Mouse (Mus musculus): Measurements from ENCODE around the gene Pip5k1b. TPM values are rescaled to one million over a fixed set of nuclear protein-coding genes. Genes with fewer than 3 reads are reported as not detected.

Pip5k1b gene
- polyA plus RNA-seq, 1 experiment = 10.4 TPM

GRCm38 (mm10) chr19:24471538-24471937 lies 84.1 kb downstream of the Pip5k1b start:
- H3K4me1 ChIP-seq (ENCODE audit: control insufficient read depth, insufficient read depth, low read length) = no peaks in the 10 kb centered on the region; the same call in none of the 2 replicates
- WGBS = 62% methylated on average over 6 of the region's 6 CpGs
- no peak overlapping the region for H3K4me3 ChIP-seq (replicated peaks; ENCODE audit: control insufficient read depth, low read depth, low read length)
- TF ChIP-seq POLR2A (IDR thresholded peaks at IDR 0.05; ENCODE audit: borderline replicate concordance, control insufficient read depth, low read depth, low read length) (no peak), CTCF (IDR thresholded peaks at IDR 0.05; ENCODE audit: control insufficient read depth, insufficient read depth, low read length) (no peak)
- 0 out of 2 replicates have a peak overlapping the region, but pooled peaks have one; percentile 24 for H3K27ac ChIP-seq (ENCODE audit: control insufficient read depth, insufficient read depth, low read depth, low read length, poor library complexity)

DNA sequence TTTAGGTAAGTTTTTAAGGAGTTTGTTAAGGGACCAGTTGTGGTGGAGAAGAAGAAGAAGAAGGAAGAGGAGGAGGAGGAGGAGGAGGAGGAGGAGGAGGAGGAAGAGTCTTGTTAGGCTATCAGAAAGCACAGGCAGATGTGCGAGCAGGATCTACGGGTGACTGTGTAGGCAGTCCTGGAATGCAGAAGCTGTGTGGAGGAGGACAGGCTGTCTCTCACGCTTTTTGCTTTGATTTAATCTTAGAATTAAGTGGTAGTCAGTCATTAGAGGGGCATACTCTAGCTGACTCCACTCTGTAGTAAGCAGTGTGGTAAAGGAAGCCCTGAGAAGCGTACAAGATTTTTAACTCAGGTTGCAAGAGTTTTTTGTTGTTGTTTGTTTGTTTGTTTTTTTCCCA lies 86.5 kb downstream of the Pip5k1b start:
- TF ChIP-seq POLR2A (IDR thresholded peaks at IDR 0.05; ENCODE audit: borderline replicate concordance, control insufficient read depth, low read depth, low read length) = no peak
- no peak for TF ChIP-seq CTCF (IDR thresholded peaks at IDR 0.05; ENCODE audit: control insufficient read depth, insufficient read depth, low read length)
- Histone ChIP-seq H3K4me1 (ENCODE audit: control insufficient read depth, insufficient read depth, low read length) (no peaks in the 10 kb centered on the region; the same call in none of the 2 replicates), H3K27ac (ENCODE audit: control insufficient read depth, insufficient read depth, low read depth, low read length, poor library complexity) (no peak overlapping the region), H3K4me3 (replicated peaks; ENCODE audit: control insufficient read depth, low read depth, low read length) (no peak overlapping the region)
- WGBS = 71% methylated on average over 4 of the region's 4 CpGs

DNA sequence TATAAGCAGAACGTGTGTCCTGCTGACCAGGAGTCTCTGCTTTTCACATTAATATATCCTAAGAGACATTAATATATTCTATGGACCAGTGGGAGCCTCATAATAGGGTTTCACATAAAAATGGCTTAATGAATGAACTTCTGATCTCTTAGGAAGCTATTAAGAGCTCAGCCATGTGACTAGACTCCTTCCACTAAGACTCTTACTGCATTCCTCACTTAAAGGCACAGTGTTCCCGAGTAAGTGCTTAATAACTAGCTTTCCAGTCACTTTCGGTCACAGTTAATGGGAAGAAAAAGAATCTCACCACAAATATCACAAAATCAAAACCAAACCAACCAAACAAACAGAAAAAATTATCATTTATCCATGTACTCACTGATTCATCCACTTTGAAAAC lies 87.1 kb downstream of the Pip5k1b start:
- H3K4me3 ChIP-seq (replicated peaks; ENCODE audit: control insufficient read depth, low read depth, low read length) = no peak overlapping the region
- H3K27ac ChIP-seq (ENCODE audit: control insufficient read depth, insufficient read depth, low read depth, low read length, poor library complexity) = no peak overlapping the region
- no peak for TF ChIP-seq CTCF (IDR thresholded peaks at IDR 0.05; ENCODE audit: control insufficient read depth, insufficient read depth, low read length)
- TF ChIP-seq POLR2A (IDR thresholded peaks at IDR 0.05; ENCODE audit: borderline replicate concordance, control insufficient read depth, low read depth, low read length) = no peak
- 87% methylated on average over 3 of the region's 3 CpGs for WGBS
- H3K4me1 ChIP-seq (ENCODE audit: control insufficient read depth, insufficient read depth, low read length) = no peaks in the 10 kb centered on the region; the same call in none of the 2 replicates

- TF ChIP-seq CTCF (IDR thresholded peaks at IDR 0.05; ENCODE audit: control insufficient read depth, insufficient read depth, low read length) (no peak), POLR2A (IDR thresholded peaks at IDR 0.05; ENCODE audit: borderline replicate concordance, control insufficient read depth, low read depth, low read length) (no peak)
- no peak overlapping the region for H3K27ac ChIP-seq (ENCODE audit: control insufficient read depth, insufficient read depth, low read depth, low read length, poor library complexity)
- no peak overlapping the region for H3K4me3 ChIP-seq (replicated peaks; ENCODE audit: control insufficient read depth, low read depth, low read length)
- H3K4me1 ChIP-seq (ENCODE audit: control insufficient read depth, insufficient read depth, low read length) = peaks cover 4% of the 10 kb centered on the region; the same call in 1 of the 2 replicates
- 54% methylated on average over 3 of the region's 3 CpGs for WGBS
These were observed 92.7 kb downstream of the Pip5k1b start for GRCm38 (mm10) chr19:24463011-24463410.

DNA sequence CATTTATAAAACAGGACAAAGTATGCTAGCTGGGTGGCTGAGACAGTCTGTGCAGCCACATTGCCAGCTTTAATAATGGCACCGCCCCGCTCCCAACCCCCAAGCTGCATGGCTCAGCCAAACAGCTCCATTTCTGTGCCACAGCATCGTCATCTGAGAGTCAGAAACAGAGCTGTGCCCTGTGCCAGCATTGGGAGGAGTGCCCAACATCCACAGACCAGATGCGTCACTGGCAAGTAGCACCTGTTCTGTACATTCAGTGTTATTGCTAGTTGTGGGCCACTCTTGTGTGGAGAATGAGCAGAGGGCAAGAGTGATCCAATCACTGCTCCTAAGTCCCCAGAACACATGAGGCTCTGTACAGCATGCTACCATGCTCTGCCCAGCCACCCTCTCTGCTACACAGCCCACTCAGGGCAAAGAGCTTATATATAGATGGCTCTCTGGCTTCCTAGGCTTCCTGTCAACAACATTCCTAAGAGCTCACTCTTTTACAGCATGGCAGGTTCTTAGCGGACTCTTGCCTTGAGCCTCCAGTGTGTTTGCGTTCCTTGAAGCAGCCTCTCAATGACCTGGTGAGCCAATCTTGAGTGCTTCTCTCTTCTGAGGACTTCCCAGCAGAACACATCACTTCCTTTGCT lies 99.0 kb downstream of the Pip5k1b start:
- Histone ChIP-seq H3K4me1 (ENCODE audit: control insufficient read depth, insufficient read depth, low read length) (peaks cover 1% of the 10 kb centered on the region; the same call in 1 of the 2 replicates), H3K4me3 (replicated peaks; ENCODE audit: control insufficient read depth, low read depth, low read length) (no peak overlapping the region), H3K27ac (ENCODE audit: control insufficient read depth, insufficient read depth, low read depth, low read length, poor library complexity) (no peak overlapping the region)
- 93% methylated on average over 6 of the region's 6 CpGs for WGBS
- TF ChIP-seq POLR2A (IDR thresholded peaks at IDR 0.05; ENCODE audit: borderline replicate concordance, control insufficient read depth, low read depth, low read length) = no peak
- TF ChIP-seq CTCF (IDR thresholded peaks at IDR 0.05; ENCODE audit: control insufficient read depth, insufficient read depth, low read length) = no peak

- whole genome bisulfite sequencing = 88% methylated on average over 6 of the region's 6 CpGs
- Histone ChIP-seq H3K27ac (ENCODE audit: control insufficient read depth, insufficient read depth, low read depth, low read length, poor library complexity) (no peak overlapping the region), H3K4me1 (ENCODE audit: control insufficient read depth, insufficient read depth, low read length) (peaks cover 2% of the 10 kb centered on the region), H3K4me3 (replicated peaks; ENCODE audit: control insufficient read depth, low read depth, low read length) (no peak overlapping the region)
- TF ChIP-seq CTCF (IDR thresholded peaks at IDR 0.05; ENCODE audit: control insufficient read depth, insufficient read depth, low read length) (no peak), POLR2A (IDR thresholded peaks at IDR 0.05; ENCODE audit: borderline replicate concordance, control insufficient read depth, low read depth, low read length) (no peak)
These were observed 100.3 kb downstream of the Pip5k1b start for GRCm38 (mm10) chr19:24455249-24455960.

DNA sequence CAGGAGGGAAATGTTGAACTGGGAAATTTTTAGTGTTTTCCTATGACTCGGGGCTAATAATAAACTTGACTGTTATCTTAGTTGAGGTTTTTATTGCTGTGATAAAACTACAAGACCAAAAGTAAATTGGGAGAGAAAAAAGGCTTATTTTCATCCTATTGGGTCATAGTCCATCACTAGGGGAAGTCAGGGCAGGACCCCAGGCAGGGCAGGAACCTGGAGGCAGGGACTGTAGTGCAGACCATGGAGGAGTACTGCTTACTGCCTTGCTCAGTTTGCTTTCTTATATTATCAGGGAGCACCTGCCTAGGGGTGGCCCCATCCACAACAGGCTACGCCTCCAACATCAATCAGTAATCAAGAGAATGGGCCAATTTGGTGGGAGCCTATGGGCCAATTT lies 101.2 kb downstream of the Pip5k1b start:
- no peak for TF ChIP-seq CTCF (IDR thresholded peaks at IDR 0.05; ENCODE audit: control insufficient read depth, insufficient read depth, low read length)
- TF ChIP-seq POLR2A (IDR thresholded peaks at IDR 0.05; ENCODE audit: borderline replicate concordance, control insufficient read depth, low read depth, low read length) = no peak
- 67% methylated on average over 2 of the region's 2 CpGs for WGBS
- H3K4me1 ChIP-seq (ENCODE audit: control insufficient read depth, insufficient read depth, low read length) = peaks cover 2% of the 10 kb centered on the region
- H3K4me3 ChIP-seq (replicated peaks; ENCODE audit: control insufficient read depth, low read depth, low read length) = no peak overlapping the region
- no peak overlapping the region for H3K27ac ChIP-seq (ENCODE audit: control insufficient read depth, insufficient read depth, low read depth, low read length, poor library complexity)

- no peak for TF ChIP-seq POLR2A (IDR thresholded peaks at IDR 0.05; ENCODE audit: borderline replicate concordance, control insufficient read depth, low read depth, low read length)
- no peak for TF ChIP-seq CTCF (IDR thresholded peaks at IDR 0.05; ENCODE audit: control insufficient read depth, insufficient read depth, low read length)
- peaks cover 2% of the 10 kb centered on the region for H3K4me1 ChIP-seq (ENCODE audit: control insufficient read depth, insufficient read depth, low read length)
- 82% methylated on average over 13 of the region's 13 CpGs for WGBS
These were observed 102.3 kb downstream of the Pip5k1b start for GRCm38 (mm10) chr19:24453379-24453778.

More at GRCm38 (mm10) chr19:24453379-24453778, 102.3 kb downstream of the Pip5k1b start:
- H3K4me3 ChIP-seq (replicated peaks; ENCODE audit: control insufficient read depth, low read depth, low read length) = no peak overlapping the region
- no peak overlapping the region for H3K27ac ChIP-seq (ENCODE audit: control insufficient read depth, insufficient read depth, low read depth, low read length, poor library complexity)

Measured in bone marrow, adult 2 months (tissue).